In genomic region chr5:137671443-137672240, GRCm38 (mm10) we compare ENCODE assay signal across 7 mouse cellular contexts. TPM values are rescaled to one million over a fixed set of nuclear protein-coding genes. Genes with fewer than 3 reads are reported as not detected.
DNase-seq lines count a peak whose midpoint lies in the region; ATAC-seq and TF ChIP-seq lines count a peak whose summit lies in the region.

No protein-coding gene starts in this region.

- H3K36me3 ChIP-seq in ES-E14 (ENCODE audit: control insufficient read depth, insufficient read depth, low read length, poor library complexity, severe bottlenecking) = peaks cover 4% of the 10 kb centered on the region; the same call in 1 of the 2 replicates
- peaks cover 7% of the 10 kb centered on the region for H3K36me3 ChIP-seq in intestine, embryonic 14.5 days (ENCODE audit: control insufficient read depth, insufficient read depth, low read length)
- peaks cover 74% of the 10 kb centered on the region for H3K36me3 ChIP-seq in liver, embryonic 12.5 days
- peaks cover 15% of the 10 kb centered on the region for H3K36me3 ChIP-seq in neural tube, embryonic 15.5 days

- no peak for DNase-seq in ES-E14 (ENCODE audit: low read depth, low spot score)
- DNase-seq in adrenal gland, adult (ENCODE audit: inconsistent age in 2 of 2, low spot score in 1 of 2) = peak; percentile 94 to 96
- peak; percentile 75 for DNase-seq in gastrocnemius, adult 2 months
- peak; percentile 79 for DNase-seq in intestine, embryonic 14.5 days (ENCODE audit: low spot score)
- DNase-seq in cerebellum, adult 9-10 months = no peak

- H3K27ac ChIP-seq in ES-E14 (ENCODE audit: insufficient read depth, low read depth, low read length, poor library complexity, severe bottlenecking) = peak overlapping the region; percentile 41
- peak overlapping the region; percentile 88 for H3K27ac ChIP-seq in gastrocnemius, adult 2 months
- H3K27ac ChIP-seq in intestine, embryonic 14.5 days (ENCODE audit: low read depth) = peak overlapping the region; percentile 79
- H3K27ac ChIP-seq in liver, embryonic 12.5 days = peak overlapping the region; percentile 83
- peak overlapping the region; percentile 51 for H3K27ac ChIP-seq in neural tube, embryonic 15.5 days (replicated peaks)

- peak overlapping the region in 1 of 2 experiments; percentile 21; a peak in 1 of 4 replicates for H3K4me3 ChIP-seq in ES-E14 (ENCODE audit: insufficient read depth in 1 of 2, low read depth in 1 of 2, low read length in 2 of 2, poor library complexity in 1 of 2, severe bottlenecking in 1 of 2)
- H3K4me3 ChIP-seq in gastrocnemius, adult 2 months = peak overlapping the region; percentile 17; the same call in 1 of the 2 replicates
- H3K4me3 ChIP-seq in intestine, embryonic 14.5 days (ENCODE audit: low read depth, low read length) = no peak overlapping the region
- no peak overlapping the region for H3K4me3 ChIP-seq in liver, embryonic 12.5 days
- no peak overlapping the region for H3K4me3 ChIP-seq in neural tube, embryonic 15.5 days (replicated peaks)

- ATAC-seq in intestine, embryonic 14.5 days (replicated peaks; ENCODE audit: low FRiP score, low TSS enrichment, low read depth) = peak; percentile 84
- ATAC-seq in liver, embryonic 12.5 days = peak; percentile 41; the same call in 1 of the 2 replicates
- no peak for ATAC-seq in neural tube, embryonic 15.5 days (ENCODE audit: low FRiP score)

- 4% methylated on average over 9 of the region's 9 CpGs for WGBS in intestine, embryonic 14.5 days
- 30% methylated on average over 9 of the region's 9 CpGs for whole genome bisulfite sequencing in liver, embryonic 12.5 days (ENCODE audit: insufficient replicate concordance)
- WGBS in neural tube, embryonic 15.5 days = 41% methylated on average over 9 of the region's 9 CpGs

- H3K9me3 ChIP-seq in ES-E14 (ENCODE audit: control insufficient read depth, insufficient read depth, low read depth, low read length) = no peaks in the 10 kb centered on the region
- H3K9me3 ChIP-seq in intestine, embryonic 14.5 days (ENCODE audit: control insufficient read depth, low read length) = no peaks in the 10 kb centered on the region
- H3K9me3 ChIP-seq in liver, embryonic 12.5 days (replicated peaks) = no peaks in the 10 kb centered on the region
- no peaks in the 10 kb centered on the region for H3K9me3 ChIP-seq in neural tube, embryonic 15.5 days (replicated peaks)

- TF ChIP-seq CTCF in gastrocnemius, adult 2 months (IDR thresholded peaks at IDR 0.05) = no peak

- H3K27me3 ChIP-seq in intestine, embryonic 14.5 days (replicated peaks; ENCODE audit: control insufficient read depth, insufficient read depth, low read length) = no peaks in the 10 kb centered on the region
- no peaks in the 10 kb centered on the region for H3K27me3 ChIP-seq in liver, embryonic 12.5 days (replicated peaks)
- no peaks in the 10 kb centered on the region for H3K27me3 ChIP-seq in neural tube, embryonic 15.5 days (replicated peaks)

- H3K9ac ChIP-seq in ES-E14 (ENCODE audit: insufficient read depth, low read depth, low read length, poor library complexity, severe bottlenecking) = peak overlapping the region; percentile 30; the same call in 1 of the 2 replicates
- no peak overlapping the region for H3K9ac ChIP-seq in intestine, embryonic 14.5 days (ENCODE audit: low read length)
- 0 out of 2 replicates have a peak overlapping the region, but pooled peaks have one; percentile 51 for H3K9ac ChIP-seq in liver, embryonic 12.5 days
- no peak overlapping the region for H3K9ac ChIP-seq in neural tube, embryonic 15.5 days (replicated peaks)

- H3K4me1 ChIP-seq in ES-E14 (ENCODE audit: control insufficient read depth in 2 of 2, insufficient read depth in 2 of 2, low read length in 2 of 2, poor library complexity in 1 of 2) = peaks cover 9 to 14% of the 10 kb centered on the region in 2 experiments; a peak in 3 of 4 replicates
- H3K4me1 ChIP-seq in intestine, embryonic 14.5 days (replicated peaks; ENCODE audit: control insufficient read depth, insufficient read depth, low read length) = peaks cover 38% of the 10 kb centered on the region
- H3K4me1 ChIP-seq in liver, embryonic 12.5 days = peaks cover 63% of the 10 kb centered on the region
- H3K4me1 ChIP-seq in neural tube, embryonic 15.5 days = peaks cover 12% of the 10 kb centered on the region

- in situ Hi-C loops in ES-E14 (cut with MboI; ENCODE audit: low sequenced_read_pairs in 2 of 2, unreplicated experiment in 2 of 2) = no loop called here

- intact Hi-C loops in gastrocnemius, adult 2 months (cut with DNase I) = no loop called here

- peak overlapping the region; percentile 29 for H3K4me2 ChIP-seq in intestine, embryonic 14.5 days (ENCODE audit: low read length)
- H3K4me2 ChIP-seq in liver, embryonic 12.5 days = peak overlapping the region; percentile 48
- no peak overlapping the region; the same call in 1 of the 2 replicates for H3K4me2 ChIP-seq in neural tube, embryonic 15.5 days

TF ChIP-seq in ES-E14, 5 proteins besides CTCF, POLR2A, EP300 and RAD21:
- no peak for TF ChIP-seq ZC3H11A (IDR thresholded peaks at IDR 0.05; ENCODE audit: borderline replicate concordance, low read depth, low read length)
- no peak for TF ChIP-seq MAFK (IDR thresholded peaks at IDR 0.05; ENCODE audit: insufficient read depth, low read depth, low read length)
- TF ChIP-seq HCFC1 (IDR thresholded peaks at IDR 0.05; ENCODE audit: borderline replicate concordance, insufficient read depth, low read length) = no peak
- no peak for TF ChIP-seq CHD2 (IDR thresholded peaks at IDR 0.05; ENCODE audit: low read depth, low read length)
- TF ChIP-seq ZNF384 (IDR thresholded peaks at IDR 0.05; ENCODE audit: low read depth, low read length) = no peak

RNA-seq across cellular contexts. Expression of gene Agfg2, which starts 12.9 kb away (rescaled TPM):
- total RNA-seq in ES-E14 (2012; rRNA removed) = 12.3 and 12.5 TPM in 2 replicates
- 10 to 100 TPM in 1 of 2 experiments, 1 to 10 TPM in 1; 3.3 to 10.3 TPM for total RNA-seq in gastrocnemius, adult 2 months (2021)
- 16.0 and 16.4 TPM in 2 replicates for polyA plus RNA-seq in intestine, embryonic 14.5 days (2014; fragmentation: Nextera tagmentation; extraction: Ambion mirVana)
- 44.3 and 47.2 TPM in 2 replicates for polyA plus RNA-seq in liver, embryonic 12.5 days (2016; fragmentation: Nextera tagmentation; extraction: Ambion mirVana)
- 20.5 and 21.6 TPM in 2 replicates for polyA plus RNA-seq in neural tube, embryonic 15.5 days (2015; fragmentation: Nextera tagmentation; extraction: Ambion mirVana)

RNA-seq across cellular contexts. Expression of gene Irs3, which starts 26.1 kb away (rescaled TPM):
- 0.85 and 1.5 TPM in 2 replicates for total RNA-seq in ES-E14 (2012; rRNA removed)
- under 1 TPM; 0.26 to 0.78 TPM for total RNA-seq in gastrocnemius, adult 2 months (2021)
- polyA plus RNA-seq in intestine, embryonic 14.5 days (2014; fragmentation: Nextera tagmentation; extraction: Ambion mirVana) = 0.08 TPM in 1 of 2 replicates, not detected in the other
- polyA plus RNA-seq in liver, embryonic 12.5 days (2016; fragmentation: Nextera tagmentation; extraction: Ambion mirVana) = 0.05 and 0.07 TPM in 2 replicates
- polyA plus RNA-seq in neural tube, embryonic 15.5 days (2015; fragmentation: Nextera tagmentation; extraction: Ambion mirVana) = 0.12 and 0.37 TPM in 2 replicates

RNA-seq across cellular contexts. Expression of gene Sap25, which starts 30.5 kb away (rescaled TPM):
- 12.0 and 24.0 TPM in 2 replicates for total RNA-seq in ES-E14 (2012; rRNA removed)
- 1 to 10 TPM; 1.6 to 4.2 TPM for total RNA-seq in gastrocnemius, adult 2 months (2021)
- 6.9 and 10.2 TPM in 2 replicates for polyA plus RNA-seq in intestine, embryonic 14.5 days (2014; fragmentation: Nextera tagmentation; extraction: Ambion mirVana)
- polyA plus RNA-seq in liver, embryonic 12.5 days (2016; fragmentation: Nextera tagmentation; extraction: Ambion mirVana) = 6.0 and 6.5 TPM in 2 replicates
- 5.4 TPM in 2 replicates for polyA plus RNA-seq in neural tube, embryonic 15.5 days (2015; fragmentation: Nextera tagmentation; extraction: Ambion mirVana)

RNA-seq across cellular contexts. Expression of gene Gm20605, which starts 42.7 kb away (rescaled TPM):
- total RNA-seq in ES-E14 (2012; rRNA removed) = 7.8 and 13.6 TPM in 2 replicates
- total RNA-seq in gastrocnemius, adult 2 months (2021) = 1 to 10 TPM; 2.9 to 3.3 TPM
- polyA plus RNA-seq in intestine, embryonic 14.5 days (2014; fragmentation: Nextera tagmentation; extraction: Ambion mirVana) = 9.2 and 10.1 TPM in 2 replicates
- polyA plus RNA-seq in liver, embryonic 12.5 days (2016; fragmentation: Nextera tagmentation; extraction: Ambion mirVana) = 7.8 and 9.0 TPM in 2 replicates
- 7.9 and 9.0 TPM in 2 replicates for polyA plus RNA-seq in neural tube, embryonic 15.5 days (2015; fragmentation: Nextera tagmentation; extraction: Ambion mirVana)

RNA-seq across cellular contexts. Expression of gene Lrch4, which starts 42.7 kb away (rescaled TPM):
- 12.7 and 23.0 TPM in 2 replicates for total RNA-seq in ES-E14 (2012; rRNA removed)
- total RNA-seq in gastrocnemius, adult 2 months (2021) = 10 to 100 TPM; 15.6 to 17.1 TPM
- 31.2 and 35.3 TPM in 2 replicates for polyA plus RNA-seq in intestine, embryonic 14.5 days (2014; fragmentation: Nextera tagmentation; extraction: Ambion mirVana)
- 33.4 and 36.0 TPM in 2 replicates for polyA plus RNA-seq in liver, embryonic 12.5 days (2016; fragmentation: Nextera tagmentation; extraction: Ambion mirVana)
- 16.0 and 27.4 TPM in 2 replicates for polyA plus RNA-seq in neural tube, embryonic 15.5 days (2015; fragmentation: Nextera tagmentation; extraction: Ambion mirVana)

Comparison
In these comparisons a context has a peak if more than half of its experiments do, and no peak if none do; other contexts are left out.
1. DNase-seq: peak in adrenal gland, adult (2 of 2), gastrocnemius, adult 2 months (single experiment) and intestine, embryonic 14.5 days (single experiment); none in ES-E14 (single experiment) and cerebellum, adult 9-10 months (single experiment).
2. H3K9ac ChIP-seq: peak in ES-E14 (single experiment) and liver, embryonic 12.5 days (single experiment); none in intestine, embryonic 14.5 days (single experiment) and neural tube, embryonic 15.5 days (single experiment).
3. Peak in every context shown above with its lines, with median percentiles within 50 percentile points of each other: H3K27ac ChIP-seq.